Mouse (Mus musculus) adrenal gland, postnatal 36 days (tissue): ENCODE data around the gene Plekhd1. TPM values are rescaled to one million over a fixed set of nuclear protein-coding genes. Genes with fewer than 3 reads are reported as not detected.
A peak's percentile ranks its signal among the peaks of the same experiment; 100 is the strongest.

Source experiments
- DNase-seq, 2 experiments: peaks; one replicate each; pipeline ENCODE4 v3.0.0; 2021; ENCODE audit warnings: mixed read lengths in 1 of 2
- total RNA-seq, 2 experiments: library from RNA; stranded (reverse); gene quantifications; 2 replicates each; pipeline ENCODE4 v1.2.3; 2021

Plekhd1 gene
- total RNA-seq, 2 experiments from 2014 or later = not detected

DNA sequence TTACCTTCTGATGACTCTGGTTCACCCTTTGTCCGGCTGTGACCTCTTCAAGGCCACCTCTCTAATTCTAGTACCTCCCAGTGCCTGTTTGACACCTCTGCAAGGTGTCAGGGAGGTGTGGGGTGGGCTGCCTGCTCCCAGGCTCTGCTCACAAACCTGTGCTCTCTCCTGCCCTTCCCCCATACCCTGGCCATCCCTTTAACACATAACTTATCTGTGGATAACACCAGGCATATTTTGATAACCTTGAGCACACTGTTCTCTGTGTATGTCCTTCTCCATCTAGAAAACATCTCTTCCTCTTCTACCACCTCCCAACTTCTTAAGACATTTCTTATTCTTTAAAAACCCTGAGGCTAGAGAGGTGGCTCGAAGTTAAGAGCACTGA, 6.7 kb downstream of the Plekhd1 start:
- DNase-seq = no peak

DNA sequence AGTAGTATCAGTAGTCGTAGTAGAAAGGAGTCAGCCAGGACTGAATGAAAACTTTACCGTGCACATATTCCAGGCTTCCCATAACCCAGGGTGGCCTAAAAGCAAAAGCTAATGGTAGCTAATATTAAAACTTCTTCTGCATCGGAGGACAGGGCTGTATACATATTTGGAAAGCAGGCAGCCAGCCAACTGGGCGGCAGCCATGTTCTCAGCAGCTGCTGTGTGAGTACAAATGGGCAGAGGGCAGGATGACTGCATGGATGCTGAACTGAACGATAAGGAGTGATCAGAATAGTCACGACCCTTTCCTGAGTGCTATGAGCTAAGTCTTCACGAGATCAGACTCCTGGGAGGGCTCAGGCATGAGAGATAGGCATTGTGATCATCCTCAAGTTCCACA, 8.9 kb downstream of the Plekhd1 start:
- no peak for DNase-seq

- DNase-seq = no peak
These were observed 14.0 kb downstream of the Plekhd1 start for GRCm38 (mm10) chr12:80706208-80706914.

- DNase-seq = no peak
These were observed 14.7 kb downstream of the Plekhd1 start for GRCm38 (mm10) chr12:80706915-80707604.

- no peak for DNase-seq
These were observed 23.5 kb downstream of the Plekhd1 start for GRCm38 (mm10) chr12:80715915-80716314.

- no peak for DNase-seq
These were observed 26.8 kb downstream of the Plekhd1 start for GRCm38 (mm10) chr12:80719141-80719540.

GRCm38 (mm10) chr12:80720507-80720906, 28.1 kb downstream of the Plekhd1 start:
- DNase-seq = no peak

DNA sequence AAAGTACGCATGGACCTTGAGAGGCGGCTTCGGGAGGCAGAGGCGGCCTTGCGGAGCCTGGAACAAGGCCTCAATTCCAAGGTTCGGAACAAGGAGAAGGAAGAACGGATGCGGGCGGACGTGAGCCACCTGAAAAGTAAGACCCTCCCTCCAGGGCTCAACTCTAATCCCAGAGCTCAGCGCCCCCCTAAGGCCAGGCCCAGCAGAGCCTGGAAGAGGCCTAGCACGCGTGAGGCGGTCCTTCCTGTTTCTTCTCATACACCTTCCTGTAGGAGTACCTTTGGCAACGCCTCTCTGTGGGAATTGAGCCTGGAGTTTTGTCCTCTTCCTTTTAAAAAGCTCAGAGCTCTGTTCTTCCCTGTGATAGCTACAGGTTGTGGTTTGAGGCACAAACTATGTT, 29.1 kb downstream of the Plekhd1 start:
- no peak for DNase-seq

GRCm38 (mm10) chr12:80724853-80725559, 32.6 kb downstream of the Plekhd1 start:
- peak; percentile 82 to 89 for DNase-seq

DNA sequence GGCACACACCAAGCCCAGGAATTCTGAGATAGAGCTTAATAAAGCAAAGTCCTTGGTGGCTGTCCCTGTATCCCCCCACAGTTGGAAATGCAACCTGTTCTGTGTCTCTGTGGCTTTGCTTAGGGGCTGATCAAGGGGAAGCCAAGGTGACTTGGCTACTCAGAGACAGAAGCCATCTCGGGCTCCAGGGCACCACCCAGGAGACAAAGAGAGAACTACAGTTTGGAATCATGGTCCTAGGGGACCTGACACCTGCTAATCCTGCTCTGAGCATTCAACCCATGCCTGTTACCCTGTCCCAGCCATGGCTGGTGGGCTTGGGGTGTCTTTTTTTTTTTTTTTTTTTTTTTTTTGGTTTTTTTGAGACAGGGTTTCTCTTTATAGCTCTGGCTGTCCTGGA, 35.8 kb downstream of the Plekhd1 start:
- DNase-seq = no peak

GRCm38 (mm10) chr12:80728814-80729213, 36.4 kb downstream of the Plekhd1 start:
- peak in 1 of 2 experiments; percentile 15 for DNase-seq

GRCm38 (mm10) chr12:80729758-80730530, 37.6 kb downstream of the Plekhd1 start:
- no peak for DNase-seq

DNA sequence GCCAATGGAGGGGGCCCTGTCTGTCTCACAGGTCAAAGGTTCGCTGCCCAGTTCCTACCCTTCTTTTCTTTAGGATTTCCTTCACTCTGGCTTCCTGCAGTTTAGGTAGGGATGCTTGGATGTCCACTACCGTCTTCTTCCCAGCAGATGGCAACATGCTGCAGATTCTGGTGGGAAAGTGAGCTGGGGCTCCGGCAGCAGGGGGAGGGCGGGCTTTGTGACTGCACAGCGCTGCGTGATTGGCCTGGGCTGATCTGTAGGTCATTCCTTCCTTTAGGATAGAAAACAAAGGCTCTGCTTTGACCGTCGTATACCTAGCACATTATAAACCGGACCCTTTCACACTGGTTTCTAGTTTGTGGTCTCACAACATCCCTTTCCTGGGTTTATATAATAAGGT, 38.2 kb downstream of the Plekhd1 start:
- peak; percentile 47 to 69 for DNase-seq

GRCm38 (mm10) chr12:80734526-80735470, 42.4 kb downstream of the Plekhd1 start:
- no peak for DNase-seq

DNA sequence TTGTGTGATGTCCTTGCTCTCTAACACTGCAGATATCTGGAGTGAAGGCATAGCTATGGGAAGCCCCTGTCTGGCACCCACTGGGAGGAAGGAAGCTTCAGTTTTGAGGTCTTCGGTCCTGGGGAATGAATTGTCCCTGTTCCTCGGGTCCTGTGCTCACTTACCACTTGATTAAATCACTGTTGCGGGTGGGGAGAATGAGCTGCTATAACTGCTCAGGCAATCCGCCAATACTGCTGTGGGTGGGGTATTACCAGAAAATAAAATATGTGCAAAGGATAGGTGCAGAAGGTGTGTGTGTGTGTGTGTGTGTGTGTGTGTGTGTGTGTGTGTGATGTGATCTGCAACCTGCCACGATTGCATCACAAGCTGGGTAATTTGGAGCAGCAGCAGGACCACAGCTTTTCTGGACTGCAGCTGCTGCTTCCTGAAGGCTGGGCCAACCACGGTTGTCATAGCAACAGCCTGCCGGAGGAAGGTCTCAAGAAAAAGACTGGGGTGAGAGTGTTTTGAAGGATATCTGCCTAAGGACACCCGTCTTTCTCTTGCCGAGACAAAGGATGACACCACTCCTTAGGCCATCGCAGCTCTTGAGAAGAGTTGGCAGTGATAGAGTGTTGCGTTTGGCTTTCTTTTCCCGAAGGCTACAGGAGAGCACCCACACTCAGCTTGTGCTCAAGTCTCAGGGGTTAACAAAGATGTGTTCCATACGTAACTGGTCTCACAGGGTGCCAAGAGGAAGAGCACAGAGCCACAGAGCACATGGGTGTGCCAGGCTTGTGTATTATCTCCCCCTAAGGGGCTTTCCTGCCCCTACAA, 44.3 kb downstream of the Plekhd1 start:
- no peak for DNase-seq

- DNase-seq = no peak
These were observed 44.9 kb downstream of the Plekhd1 start for GRCm38 (mm10) chr12:80737283-80737600.

DNA sequence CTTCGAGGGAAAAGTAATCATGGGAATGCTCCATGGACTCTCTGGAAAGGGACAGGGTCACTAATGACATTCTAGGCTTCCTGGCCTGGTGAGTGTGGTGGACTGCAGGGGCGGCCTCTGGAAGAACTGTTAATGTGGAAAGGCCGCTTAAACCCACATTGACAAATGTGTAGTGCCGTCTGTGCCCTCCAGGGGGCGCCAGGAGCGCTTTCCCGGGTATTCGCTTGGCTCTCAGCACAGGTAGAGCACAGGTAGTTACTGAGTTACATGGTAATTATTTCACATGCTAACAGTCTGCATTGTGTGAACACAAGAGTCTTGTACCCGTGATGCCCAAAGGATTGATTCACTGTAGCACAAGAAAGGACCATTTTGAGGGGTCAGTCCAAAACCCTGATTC, 47.1 kb downstream of the Plekhd1 start:
- DNase-seq = peak; percentile 20 to 50

- no peak for DNase-seq
These were observed 52.2 kb downstream of the Plekhd1 start for GRCm38 (mm10) chr12:80744614-80745013.

DNA sequence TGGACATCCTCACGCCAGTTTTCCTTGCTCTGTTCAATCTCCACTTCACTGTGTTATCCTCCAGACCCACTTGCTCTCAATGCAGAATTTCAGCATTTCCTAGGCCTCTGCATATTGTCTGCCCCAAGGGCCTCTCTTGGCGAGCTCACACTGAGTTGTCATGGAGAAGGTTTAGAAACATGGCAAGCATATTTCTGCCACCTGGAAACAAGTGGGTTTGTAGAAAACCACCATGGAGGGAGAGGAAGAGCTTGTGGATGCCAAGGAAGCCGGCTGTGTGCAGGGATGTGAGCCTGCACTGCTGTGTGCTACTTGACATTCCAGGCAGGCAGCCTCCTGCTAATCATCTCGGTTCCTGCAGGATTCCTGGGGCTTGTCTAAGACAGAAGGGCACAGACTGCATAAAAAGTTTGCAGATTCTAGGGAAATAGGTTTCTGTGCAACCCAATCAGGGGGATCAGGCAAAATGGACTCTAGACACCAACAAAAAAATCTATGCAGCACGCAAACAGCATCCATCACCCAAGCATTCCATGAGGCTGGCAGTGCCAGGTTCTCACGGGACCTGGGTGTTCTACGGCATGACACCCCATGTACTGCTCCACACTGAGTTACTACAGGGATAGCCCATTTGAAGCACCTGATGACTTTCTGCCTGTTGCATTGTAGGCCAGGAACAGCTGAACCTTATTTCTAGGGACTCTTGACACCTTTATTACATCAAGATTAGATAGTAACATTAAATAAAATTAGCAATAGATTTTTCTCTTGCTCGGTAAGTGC, 53.8 kb downstream of the Plekhd1 start:
- no peak for DNase-seq

- no peak for DNase-seq
These were observed 59.2 kb downstream of the Plekhd1 start for GRCm38 (mm10) chr12:80751556-80751955.
